Mouse (Mus musculus): ENCODE results near the gene Neil1. TPM values are rescaled to one million over a fixed set of nuclear protein-coding genes. Genes with fewer than 3 reads are reported as not detected.

Gene Neil1
- polyA plus RNA-seq, 1 experiment, result 2.7 TPM

DNA sequence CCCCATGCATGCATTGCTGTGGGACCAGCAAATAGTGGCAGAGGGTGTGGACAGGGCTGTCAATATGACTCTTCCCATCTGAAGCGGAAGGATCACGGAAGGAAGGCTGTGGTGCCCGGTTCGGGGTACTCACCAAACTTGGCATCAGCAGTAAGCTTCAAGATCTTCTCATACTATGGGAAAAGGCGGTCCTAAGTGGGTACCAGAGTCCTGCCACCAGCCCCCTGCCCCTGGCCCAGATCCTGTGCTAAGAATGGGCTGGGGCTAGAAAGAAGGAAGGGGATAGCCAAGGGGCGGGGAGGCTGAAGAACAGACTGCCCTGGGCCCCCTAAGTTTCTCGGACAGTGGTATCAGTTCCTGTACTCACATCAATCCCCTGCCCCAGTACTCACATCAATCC is 8.3 kb upstream of the Neil1 start:
- Histone ChIP-seq H3K27me3 (ENCODE audit: control insufficient read depth, insufficient read depth, insufficient read length) (no peaks in the 10 kb centered on the region), H3K79me3 (ENCODE audit: low read depth) (no peaks in the 10 kb centered on the region), H3ac (ENCODE audit: control insufficient read depth, insufficient read length, low read depth) (no peak overlapping the region), H3K79me2 (ENCODE audit: control insufficient read depth, insufficient read depth) (no peaks in the 10 kb centered on the region), H3K36me3 (ENCODE audit: control insufficient read depth, insufficient read depth) (no peaks in the 10 kb centered on the region), H3K4me3 (ENCODE audit: insufficient read depth, poor library complexity, severe bottlenecking) (no peak overlapping the region)
- no peak for TF ChIP-seq USF1 (IDR thresholded peaks at IDR 0.05; ENCODE audit: low read depth)
- no peak for TF ChIP-seq CEBPB (IDR thresholded peaks at IDR 0.05; ENCODE audit: low read depth)
- TF ChIP-seq MYOG (IDR thresholded peaks at IDR 0.05; ENCODE audit: control insufficient read depth, extremely low read depth, insufficient read length), result no peak
- no peak for TF ChIP-seq MAX (IDR thresholded peaks at IDR 0.05)
- no peak for TF ChIP-seq FOSL1 (IDR thresholded peaks at IDR 0.05; ENCODE audit: insufficient read depth, low read length, poor library complexity, severe bottlenecking)
- TF ChIP-seq CTCF (IDR thresholded peaks at IDR 0.05; ENCODE audit: control insufficient read depth, insufficient read depth, insufficient read length), result no peak
- no peak for TF ChIP-seq MYOD1 (IDR thresholded peaks at IDR 0.05; ENCODE audit: control insufficient read depth, insufficient read length, low read depth)

DNA sequence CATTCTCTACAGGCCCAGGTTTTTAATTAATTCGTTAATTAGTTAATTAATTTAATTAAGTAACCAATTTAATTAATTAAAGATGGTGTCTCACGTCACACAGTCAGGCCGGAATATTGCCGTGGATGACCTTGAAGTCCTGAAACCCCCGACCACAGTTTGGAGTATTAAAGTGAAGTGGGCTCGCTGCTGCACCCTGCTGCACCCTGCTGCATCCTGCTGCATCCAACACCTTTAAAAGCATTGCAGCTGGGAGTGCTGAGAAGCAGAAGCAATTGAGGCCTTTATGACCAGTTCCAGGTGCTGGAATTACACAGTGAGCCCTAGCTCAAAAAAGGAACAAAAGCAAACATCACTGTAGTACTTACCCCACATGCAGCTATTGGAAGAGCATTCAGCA is 4.2 kb upstream of the Neil1 start:
- H3K27me3 ChIP-seq (ENCODE audit: control insufficient read depth, insufficient read depth, insufficient read length), result no peaks in the 10 kb centered on the region
- no peak overlapping the region for H3ac ChIP-seq (ENCODE audit: control insufficient read depth, insufficient read length, low read depth)
- H3K4me3 ChIP-seq (ENCODE audit: insufficient read depth, poor library complexity, severe bottlenecking), result no peak overlapping the region
- H3K36me3 ChIP-seq (ENCODE audit: control insufficient read depth, insufficient read depth), result no peaks in the 10 kb centered on the region
- H3K79me2 ChIP-seq (ENCODE audit: control insufficient read depth, insufficient read depth), result no peaks in the 10 kb centered on the region
- TF ChIP-seq FOSL1 (IDR thresholded peaks at IDR 0.05; ENCODE audit: insufficient read depth, low read length, poor library complexity, severe bottlenecking) (no peak), MYOD1 (IDR thresholded peaks at IDR 0.05; ENCODE audit: control insufficient read depth, insufficient read length, low read depth) (no peak), MAX (IDR thresholded peaks at IDR 0.05) (no peak), MYOG (IDR thresholded peaks at IDR 0.05; ENCODE audit: control insufficient read depth, extremely low read depth, insufficient read length) (no peak), CTCF (IDR thresholded peaks at IDR 0.05; ENCODE audit: control insufficient read depth, insufficient read depth, insufficient read length) (no peak), CEBPB (IDR thresholded peaks at IDR 0.05; ENCODE audit: low read depth) (no peak), USF1 (IDR thresholded peaks at IDR 0.05; ENCODE audit: low read depth) (no peak)
- H3K79me3 ChIP-seq (ENCODE audit: low read depth), result no peaks in the 10 kb centered on the region

DNA sequence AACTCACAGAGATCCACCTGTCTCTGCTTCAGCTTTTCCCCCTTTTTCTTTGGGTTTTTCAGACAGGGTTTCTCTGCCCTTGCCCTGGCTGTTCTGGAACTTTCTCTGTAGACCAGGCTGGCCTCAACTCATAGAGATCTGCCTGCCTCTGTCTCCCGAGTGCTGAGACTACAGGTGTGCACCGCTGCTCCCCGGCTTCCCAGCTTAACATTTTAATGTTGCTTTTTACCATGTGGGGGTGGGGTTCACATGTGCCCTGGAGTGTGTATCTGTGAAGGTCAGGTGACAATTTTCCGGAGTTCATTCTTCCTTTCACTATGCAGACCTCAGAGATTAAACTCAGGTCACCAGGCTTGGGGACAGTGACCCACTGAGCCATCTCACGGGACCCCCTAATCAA is 2.1 kb upstream of the Neil1 start:
- TF ChIP-seq MAX (IDR thresholded peaks at IDR 0.05) (no peak), USF1 (IDR thresholded peaks at IDR 0.05; ENCODE audit: low read depth) (no peak), MYOG (IDR thresholded peaks at IDR 0.05; ENCODE audit: control insufficient read depth, extremely low read depth, insufficient read length) (no peak), CTCF (IDR thresholded peaks at IDR 0.05; ENCODE audit: control insufficient read depth, insufficient read depth, insufficient read length) (no peak), CEBPB (IDR thresholded peaks at IDR 0.05; ENCODE audit: low read depth) (no peak), MYOD1 (IDR thresholded peaks at IDR 0.05; ENCODE audit: control insufficient read depth, insufficient read length, low read depth) (no peak), FOSL1 (IDR thresholded peaks at IDR 0.05; ENCODE audit: insufficient read depth, low read length, poor library complexity, severe bottlenecking) (no peak)
- H3K36me3 ChIP-seq (ENCODE audit: control insufficient read depth, insufficient read depth), result no peaks in the 10 kb centered on the region

DNA sequence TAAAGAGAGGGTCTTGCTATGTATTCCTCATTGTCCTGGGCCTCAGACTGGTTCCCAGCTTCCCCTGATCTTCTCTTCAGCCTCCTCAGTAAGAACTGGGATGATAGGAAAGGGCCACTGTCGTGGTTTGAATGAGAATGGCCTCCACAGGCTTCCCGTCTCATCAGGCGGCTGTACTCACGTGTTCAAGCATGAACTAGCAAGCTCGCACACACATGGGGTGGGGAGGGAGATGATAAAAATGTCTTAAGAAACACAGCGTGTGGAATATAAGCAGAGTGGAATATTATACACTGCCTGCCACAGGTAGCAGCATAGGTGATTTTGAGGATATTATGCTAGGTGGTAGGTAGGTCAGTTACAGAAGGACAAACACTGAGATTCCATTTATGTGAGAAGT is 916 bp upstream of the Neil1 start:
- TF ChIP-seq MAX (IDR thresholded peaks at IDR 0.05), result no peak
- no peak for TF ChIP-seq CTCF (IDR thresholded peaks at IDR 0.05; ENCODE audit: control insufficient read depth, insufficient read depth, insufficient read length)
- no peak for TF ChIP-seq MYOD1 (IDR thresholded peaks at IDR 0.05; ENCODE audit: control insufficient read depth, insufficient read length, low read depth)
- TF ChIP-seq FOSL1 (IDR thresholded peaks at IDR 0.05; ENCODE audit: insufficient read depth, low read length, poor library complexity, severe bottlenecking), result no peak
- no peak for TF ChIP-seq MYOG (IDR thresholded peaks at IDR 0.05; ENCODE audit: control insufficient read depth, extremely low read depth, insufficient read length)
- no peak for TF ChIP-seq USF1 (IDR thresholded peaks at IDR 0.05; ENCODE audit: low read depth)
- no peak for TF ChIP-seq CEBPB (IDR thresholded peaks at IDR 0.05; ENCODE audit: low read depth)
- no peak overlapping the region for H3K4me3 ChIP-seq (ENCODE audit: insufficient read depth, poor library complexity, severe bottlenecking)
- H3K27me3 ChIP-seq (ENCODE audit: control insufficient read depth, insufficient read depth, insufficient read length), result no peaks in the 10 kb centered on the region
- no peak overlapping the region for H3ac ChIP-seq (ENCODE audit: control insufficient read depth, insufficient read length, low read depth)
- H3K36me3 ChIP-seq (ENCODE audit: control insufficient read depth, insufficient read depth), result no peaks in the 10 kb centered on the region
- no peaks in the 10 kb centered on the region for H3K79me2 ChIP-seq (ENCODE audit: control insufficient read depth, insufficient read depth)
- no peaks in the 10 kb centered on the region for H3K79me3 ChIP-seq (ENCODE audit: low read depth)

More for the DNA sequence above, 2.1 kb upstream of the Neil1 start:
- Histone ChIP-seq H3K79me3 (ENCODE audit: low read depth) (no peaks in the 10 kb centered on the region), H3ac (ENCODE audit: control insufficient read depth, insufficient read length, low read depth) (no peak overlapping the region), H3K79me2 (ENCODE audit: control insufficient read depth, insufficient read depth) (no peaks in the 10 kb centered on the region), H3K4me3 (ENCODE audit: insufficient read depth, poor library complexity, severe bottlenecking) (no peak overlapping the region), H3K27me3 (ENCODE audit: control insufficient read depth, insufficient read depth, insufficient read length) (no peaks in the 10 kb centered on the region)

DNA sequence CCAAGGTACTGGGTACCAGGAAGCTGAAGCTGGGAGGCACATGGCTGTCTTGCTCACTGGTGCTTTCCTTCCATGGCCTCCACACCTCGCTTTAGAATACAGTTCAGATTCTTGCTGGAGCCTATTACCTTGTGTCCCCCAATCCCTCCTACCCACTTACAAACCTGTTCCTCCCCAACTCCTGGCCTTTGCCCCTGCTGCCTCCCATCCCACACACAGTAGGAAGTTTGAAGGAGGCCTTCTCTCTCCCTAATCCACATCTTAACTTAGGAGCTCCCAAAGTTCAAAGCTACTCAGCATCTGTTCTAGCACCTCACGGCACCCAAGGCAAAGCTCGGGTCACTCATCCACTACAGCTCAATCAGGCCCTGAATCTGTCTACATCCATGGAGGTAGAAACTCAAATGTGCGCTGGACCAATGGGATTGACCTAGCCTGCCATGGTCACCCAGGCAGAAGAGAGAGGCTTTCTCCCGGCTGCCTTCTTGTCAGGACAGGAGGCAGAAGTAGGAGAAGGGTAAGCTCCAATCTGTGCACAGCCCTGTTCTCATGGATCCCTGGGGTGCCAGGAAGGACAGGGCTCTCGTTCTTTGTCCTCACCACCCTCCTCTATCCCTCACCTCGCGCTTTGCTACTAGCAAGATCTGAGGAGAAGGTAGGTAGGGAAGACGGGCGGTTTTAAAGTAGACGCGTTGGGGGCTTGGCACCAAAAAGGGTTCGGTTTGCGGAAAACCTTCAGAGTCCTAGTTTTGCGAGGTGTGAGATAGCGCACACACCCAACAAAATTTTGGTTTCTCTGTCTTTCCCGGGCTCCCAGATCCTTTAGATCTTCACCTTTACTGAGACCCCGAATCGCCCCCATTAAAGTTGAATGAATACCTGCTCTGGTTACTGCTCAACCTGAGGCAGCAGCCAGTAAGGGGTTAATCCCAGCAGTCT is 631 bp downstream of the Neil1 start:
- Histone ChIP-seq H3K36me3 (ENCODE audit: control insufficient read depth, insufficient read depth) (no peaks in the 10 kb centered on the region), H3K27me3 (ENCODE audit: control insufficient read depth, insufficient read depth, insufficient read length) (no peaks in the 10 kb centered on the region), H3K4me3 (ENCODE audit: insufficient read depth, poor library complexity, severe bottlenecking) (no peak overlapping the region), H3K79me3 (ENCODE audit: low read depth) (no peaks in the 10 kb centered on the region), H3K79me2 (ENCODE audit: control insufficient read depth, insufficient read depth) (no peaks in the 10 kb centered on the region), H3ac (ENCODE audit: control insufficient read depth, insufficient read length, low read depth) (peak overlapping the region; percentile 39)
- TF ChIP-seq MYOD1 (IDR thresholded peaks at IDR 0.05; ENCODE audit: control insufficient read depth, insufficient read length, low read depth) (no peak), CTCF (IDR thresholded peaks at IDR 0.05; ENCODE audit: control insufficient read depth, insufficient read depth, insufficient read length) (no peak), MYOG (IDR thresholded peaks at IDR 0.05; ENCODE audit: control insufficient read depth, extremely low read depth, insufficient read length) (no peak), FOSL1 (IDR thresholded peaks at IDR 0.05; ENCODE audit: insufficient read depth, low read length, poor library complexity, severe bottlenecking) (no peak), USF1 (IDR thresholded peaks at IDR 0.05; ENCODE audit: low read depth) (no peak)
